Mouse (Mus musculus) hindbrain, embryonic 12.5 days (tissue): Measurements from ENCODE around the gene Exoc3l2. TPM values are rescaled to one million over a fixed set of nuclear protein-coding genes. Genes with fewer than 3 reads are reported as not detected.

ENCODE experiments used
- ATAC-seq: fragments of 200-750 bp; cut with Nextera tagmentation; 2 replicates; pipeline ENCODE4 v1.8.0; 2017; ENCODE audit warnings: moderate TSS enrichment; ENCODE audit not compliant: low FRiP score
- H3K27ac ChIP-seq: fragments of 300-500 bp; sonication (generic); 2 replicates; pipeline ENCODE4 v1.5.1; 2016; ENCODE audit warnings: mild to moderate bottlenecking
- H3K27me3 ChIP-seq: fragments of 300-500 bp; sonication (generic); 2 replicates; pipeline ENCODE4 v1.6.1; 2016; ENCODE audit warnings: mild to moderate bottlenecking
- H3K36me3 ChIP-seq: fragments of 300-500 bp; sonication (generic); 2 replicates; pipeline ENCODE4 v1.6.1; 2016; ENCODE audit warnings: mild to moderate bottlenecking
- H3K4me1 ChIP-seq: fragments of 300-500 bp; sonication (generic); 2 replicates; pipeline ENCODE4 v1.6.1; 2016
- H3K4me2 ChIP-seq: fragments of 300-500 bp; sonication (generic); replicated peaks from 2 replicates; pipeline ENCODE4 v1.6.1; 2016; ENCODE audit warnings: mild to moderate bottlenecking
- H3K4me3 ChIP-seq: fragments of 300-500 bp; sonication (generic); 2 replicates; pipeline ENCODE4 v1.5.1; 2016; ENCODE audit warnings: mild to moderate bottlenecking
- H3K9ac ChIP-seq: fragments of 300-500 bp; sonication (generic); 2 replicates; pipeline ENCODE4 v1.6.1; 2016; ENCODE audit warnings: mild to moderate bottlenecking, moderate library complexity
- H3K9me3 ChIP-seq: fragments of 300-500 bp; sonication (generic); replicated peaks from 2 replicates; pipeline ENCODE4 v1.6.1; 2016; ENCODE audit warnings: mild to moderate bottlenecking
- WGBS: fragments of 180-500 bp; shearing (Covaris S2); methylation state at CpG from one replicate; pipeline ENCODE4 v1.1.7; 2016; 5-methylcytosine and 5-hydroxymethylcytosine counted together
- polyA plus RNA-seq: library from polyadenylated mRNA; unstranded; fragments of >200 nt; fragmentation: Nextera tagmentation; extraction: Ambion mirVana; gene quantifications from 2 replicates; pipeline ENCODE4 v1.2.1, GENCODE M21; 2016

Exoc3l2 gene
- 1.0 and 1.5 TPM in 2 replicates for polyA plus RNA-seq

GRCm38 (mm10) chr7:19462884-19463381 lies at the start of gene Exoc3l2:
Gene Exoc3l2, plus strand, starts transcription at chr7:19463331.
- no peak within 1 kb of the TSS for H3K27ac ChIP-seq
- no peaks in the 10 kb centered on the region for H3K36me3 ChIP-seq
- no peaks in the 10 kb centered on the region for H3K9me3 ChIP-seq
- H3K27me3 ChIP-seq = peaks cover 40% of the 10 kb centered on the region
- peaks cover 10% of the 10 kb centered on the region for H3K4me1 ChIP-seq
- 24% methylated on average over 6 of the region's 6 CpGs for WGBS
- no peak for ATAC-seq
- H3K4me3 ChIP-seq = no peak within 1 kb of the TSS
- 0 out of 2 replicates have a peak within 1 kb of the TSS, but pooled peaks have one; percentile 18 for H3K9ac ChIP-seq
- H3K4me2 ChIP-seq = no peak within 1 kb of the TSS

- Histone ChIP-seq H3K4me2 (no peak overlapping the region), H3K36me3 (no peaks in the 10 kb centered on the region), H3K27me3 (peaks cover 37% of the 10 kb centered on the region), H3K9ac (no peak overlapping the region), H3K27ac (no peak overlapping the region), H3K4me1 (no peaks in the 10 kb centered on the region), H3K4me3 (no peak overlapping the region), H3K9me3 (no peaks in the 10 kb centered on the region; the same call in 1 of the 2 replicates)
- ATAC-seq = no peak
- WGBS = 89% methylated on average over 3 of the region's 3 CpGs
Observed at GRCm38 (mm10) chr7:19413525-19413924, 49.6 kb upstream of the Exoc3l2 start.

DNA sequence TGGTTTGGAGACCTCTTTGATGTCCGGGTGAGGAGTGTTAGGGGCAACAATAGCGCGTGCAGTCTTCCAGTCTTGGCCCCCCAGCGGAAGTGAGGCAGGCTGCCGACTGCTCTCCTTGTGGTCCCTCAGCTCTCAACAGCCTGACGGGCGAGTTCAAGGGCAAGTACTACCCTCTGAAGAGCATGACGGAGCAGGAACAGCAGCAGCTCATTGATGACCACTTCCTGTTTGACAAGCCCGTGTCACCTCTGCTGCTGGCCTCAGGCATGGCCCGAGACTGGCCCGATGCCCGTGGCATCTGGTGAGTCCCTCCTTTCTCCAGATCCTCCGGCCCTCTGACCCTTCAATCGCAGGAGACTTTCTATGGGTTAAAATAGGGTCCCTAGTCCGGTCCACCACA lies 46.5 kb upstream of the Exoc3l2 start:
- Histone ChIP-seq H3K27ac (no peak overlapping the region), H3K9me3 (no peaks in the 10 kb centered on the region; the same call in 1 of the 2 replicates), H3K4me2 (no peak overlapping the region), H3K36me3 (no peaks in the 10 kb centered on the region), H3K9ac (no peak overlapping the region), H3K4me3 (no peak overlapping the region), H3K27me3 (peaks cover 56% of the 10 kb centered on the region), H3K4me1 (0 out of 2 replicates have a peak, but pooled peaks cover 2% of the 10 kb centered on the region)
- WGBS = 78% methylated on average over 15 of the region's 15 CpGs
- no peak for ATAC-seq

GRCm38 (mm10) chr7:19420121-19420520 lies 43.0 kb upstream of the Exoc3l2 start:
- H3K4me2 ChIP-seq = no peak overlapping the region
- H3K4me3 ChIP-seq = no peak overlapping the region
- WGBS = 5% methylated on average over 28 of the region's 28 CpGs
- H3K27ac ChIP-seq = no peak overlapping the region
- 0 out of 2 replicates have a peak, but pooled peaks cover 2% of the 10 kb centered on the region for H3K4me1 ChIP-seq
- no peaks in the 10 kb centered on the region for H3K9me3 ChIP-seq
- H3K27me3 ChIP-seq = peaks cover 67% of the 10 kb centered on the region
- no peak for ATAC-seq
- no peak overlapping the region for H3K9ac ChIP-seq
- H3K36me3 ChIP-seq = peaks cover 8% of the 10 kb centered on the region; the same call in 1 of the 2 replicates

DNA sequence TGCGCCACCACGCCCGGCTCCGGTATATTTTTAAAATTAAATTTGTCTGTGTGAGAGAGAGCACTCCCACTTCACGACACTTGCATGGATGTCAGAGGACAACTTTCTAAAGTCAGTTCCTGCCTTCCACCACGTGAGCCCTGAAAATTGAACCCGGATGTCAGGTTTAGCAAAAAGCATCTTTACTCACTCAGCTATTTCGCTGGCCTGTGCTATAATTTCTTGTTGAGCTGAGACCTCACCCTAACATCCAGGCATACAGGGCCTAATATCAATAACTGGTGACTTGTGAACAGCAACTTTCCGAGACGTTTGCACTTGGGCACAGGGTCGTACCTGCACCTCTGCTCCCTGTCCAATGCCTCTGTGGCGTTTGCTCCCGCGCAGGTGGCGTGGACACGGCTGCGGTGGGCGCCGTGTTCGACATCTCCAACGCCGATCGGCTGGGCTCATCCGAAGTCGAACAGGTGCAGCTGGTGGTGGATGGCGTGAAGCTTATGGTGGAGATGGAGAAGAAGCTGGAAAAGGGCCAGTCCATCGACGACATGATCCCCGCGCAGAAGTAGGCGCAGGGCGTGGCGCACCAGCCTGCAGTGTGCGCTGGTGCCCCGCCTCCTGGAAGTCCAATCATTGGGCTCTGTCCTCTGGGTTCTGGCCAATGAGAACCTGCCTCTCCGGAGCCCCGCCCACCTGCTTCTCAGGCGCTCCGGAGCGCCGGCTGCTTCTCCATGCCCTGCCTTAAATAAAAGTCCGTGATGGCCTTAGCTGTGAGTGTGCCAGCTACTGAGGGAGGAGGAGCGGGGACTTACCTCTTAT lies 42.1 kb upstream of the Exoc3l2 start:
- Histone ChIP-seq H3K4me3 (peak overlapping the region; percentile 36), H3K4me1 (0 out of 2 replicates have a peak, but pooled peaks cover 2% of the 10 kb centered on the region), H3K27ac (no peak overlapping the region), H3K27me3 (peaks cover 64% of the 10 kb centered on the region), H3K4me2 (peak overlapping the region; percentile 60), H3K36me3 (peaks cover 17% of the 10 kb centered on the region), H3K9ac (0 out of 2 replicates have a peak overlapping the region, but pooled peaks have one; percentile 32), H3K9me3 (no peaks in the 10 kb centered on the region)
- WGBS = 14% methylated on average over 43 of the region's 43 CpGs
- peak; percentile 96 for ATAC-seq

- H3K9me3 ChIP-seq = no peaks in the 10 kb centered on the region
- no peak overlapping the region for H3K4me2 ChIP-seq
- no peak overlapping the region for H3K9ac ChIP-seq
- 88% methylated on average over 3 of the region's 3 CpGs for WGBS
- H3K36me3 ChIP-seq = peaks cover 38% of the 10 kb centered on the region
- no peak overlapping the region for H3K4me3 ChIP-seq
- no peak overlapping the region for H3K27ac ChIP-seq
- H3K4me1 ChIP-seq = 0 out of 2 replicates have a peak, but pooled peaks cover 2% of the 10 kb centered on the region
- peaks cover 47% of the 10 kb centered on the region for H3K27me3 ChIP-seq
- ATAC-seq = no peak
Observed at GRCm38 (mm10) chr7:19423083-19423482, 40.0 kb upstream of the Exoc3l2 start.

GRCm38 (mm10) chr7:19424051-19424450 lies 39.1 kb upstream of the Exoc3l2 start:
- Histone ChIP-seq H3K9ac (no peak overlapping the region), H3K4me1 (peaks cover 2% of the 10 kb centered on the region; the same call in 1 of the 2 replicates), H3K27ac (no peak overlapping the region), H3K9me3 (no peaks in the 10 kb centered on the region), H3K4me2 (no peak overlapping the region), H3K4me3 (no peak overlapping the region), H3K27me3 (peaks cover 37% of the 10 kb centered on the region), H3K36me3 (peaks cover 48% of the 10 kb centered on the region)
- 76% methylated on average over 4 of the region's 4 CpGs for WGBS
- no peak for ATAC-seq

DNA sequence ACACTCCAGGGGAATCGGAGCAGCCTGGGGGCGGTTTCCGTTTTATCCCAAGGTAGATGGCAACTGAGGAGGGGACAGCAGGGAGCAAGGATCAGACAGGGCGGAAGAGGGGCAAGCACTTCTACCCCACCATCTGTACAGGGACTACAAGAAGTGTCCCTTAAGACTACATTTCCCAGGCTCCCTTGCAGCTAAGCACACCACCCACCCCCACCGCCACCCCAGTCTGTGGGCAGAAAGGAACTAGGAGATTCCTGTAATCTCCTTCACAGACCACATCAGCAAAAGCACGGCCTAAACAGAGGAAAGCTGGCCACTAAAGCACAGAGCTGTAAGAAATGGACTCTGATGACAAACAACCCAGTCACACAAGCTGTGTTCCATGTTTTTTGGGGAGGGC lies 36.8 kb upstream of the Exoc3l2 start:
- no peak overlapping the region for H3K4me3 ChIP-seq
- H3K9ac ChIP-seq = no peak overlapping the region
- ATAC-seq = no peak
- H3K4me1 ChIP-seq = peaks cover 2% of the 10 kb centered on the region; the same call in 1 of the 2 replicates
- no peak overlapping the region for H3K4me2 ChIP-seq
- H3K27ac ChIP-seq = no peak overlapping the region
- H3K27me3 ChIP-seq = peaks cover 17% of the 10 kb centered on the region
- WGBS = 81% methylated on average over 6 of the region's 6 CpGs
- peaks cover 69% of the 10 kb centered on the region for H3K36me3 ChIP-seq
- no peaks in the 10 kb centered on the region for H3K9me3 ChIP-seq

DNA sequence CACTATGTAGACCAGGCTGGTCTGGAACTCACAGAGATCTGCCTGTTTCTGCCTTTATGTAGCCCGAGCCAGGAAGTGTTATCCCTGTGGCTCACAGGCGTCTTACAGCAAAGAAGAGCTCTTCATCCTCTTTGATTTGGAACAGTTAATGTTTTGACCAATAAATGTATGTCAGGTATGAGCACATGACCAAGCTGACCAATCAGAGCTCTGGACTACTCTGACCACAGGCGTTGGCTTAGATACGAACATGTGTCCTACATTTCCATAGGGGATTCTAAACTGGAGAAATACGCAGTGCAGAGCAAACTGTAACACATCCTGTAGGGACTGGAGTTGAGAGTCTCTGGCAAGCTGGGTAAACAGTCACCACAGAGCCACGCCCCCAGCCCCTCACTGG lies 36.2 kb upstream of the Exoc3l2 start:
- Histone ChIP-seq H3K4me3 (no peak overlapping the region), H3K9me3 (no peaks in the 10 kb centered on the region), H3K27me3 (peaks cover 12% of the 10 kb centered on the region), H3K9ac (no peak overlapping the region), H3K4me1 (no peaks in the 10 kb centered on the region; the same call in 1 of the 2 replicates), H3K36me3 (peaks cover 75% of the 10 kb centered on the region), H3K27ac (no peak overlapping the region), H3K4me2 (no peak overlapping the region)
- no peak for ATAC-seq
- 89% methylated on average over 6 of the region's 6 CpGs for WGBS

DNA sequence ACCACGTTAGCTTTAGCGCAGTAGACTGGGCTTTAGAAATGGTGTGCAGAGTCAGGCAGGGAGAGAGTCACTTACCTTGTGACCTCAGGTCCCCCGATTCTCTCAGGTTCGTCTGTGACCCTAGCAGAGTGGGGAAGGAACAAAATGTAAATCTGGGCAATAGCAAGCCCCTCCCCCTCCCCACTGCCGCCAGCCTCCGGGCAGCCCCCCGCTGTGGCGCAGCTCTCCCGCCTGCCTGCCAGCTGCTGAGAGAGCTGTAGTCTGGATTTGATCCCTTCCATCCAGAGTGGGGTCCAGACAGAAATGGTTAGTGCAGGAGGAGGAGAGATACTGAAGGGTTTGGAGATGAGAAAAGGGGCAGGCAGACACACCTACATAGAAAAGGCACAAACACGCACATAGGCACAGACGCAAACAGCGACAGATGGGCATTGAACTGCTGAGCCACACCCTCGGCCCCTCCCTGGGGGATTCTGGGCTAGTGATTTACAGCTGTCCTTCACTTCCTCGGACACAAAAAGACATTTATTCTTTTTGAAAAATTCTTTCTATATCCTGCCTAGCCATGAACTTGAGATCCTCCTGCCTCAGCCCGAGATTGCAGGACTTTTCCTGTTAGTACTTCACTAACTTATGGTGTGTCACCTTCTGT lies 35.0 kb upstream of the Exoc3l2 start:
- Histone ChIP-seq H3K9me3 (0 out of 2 replicates have a peak, but pooled peaks cover 4% of the 10 kb centered on the region), H3K4me3 (no peak overlapping the region), H3K9ac (no peak overlapping the region), H3K36me3 (peaks cover 87% of the 10 kb centered on the region), H3K4me1 (no peaks in the 10 kb centered on the region; the same call in 1 of the 2 replicates), H3K27ac (no peak overlapping the region), H3K27me3 (peaks cover 2% of the 10 kb centered on the region; the same call in 1 of the 2 replicates), H3K4me2 (no peak overlapping the region)
- 58% methylated on average over 15 of the region's 15 CpGs for WGBS
- ATAC-seq = no peak

GRCm38 (mm10) chr7:19429726-19430125 lies 33.4 kb upstream of the Exoc3l2 start:
- Histone ChIP-seq H3K4me2 (no peak overlapping the region), H3K36me3 (peaks cover 99% of the 10 kb centered on the region), H3K27ac (no peak overlapping the region), H3K4me1 (no peaks in the 10 kb centered on the region; the same call in 1 of the 2 replicates), H3K27me3 (no peaks in the 10 kb centered on the region), H3K9ac (no peak overlapping the region), H3K9me3 (0 out of 2 replicates have a peak, but pooled peaks cover 4% of the 10 kb centered on the region), H3K4me3 (no peak overlapping the region)
- 74% methylated on average over 8 of the region's 8 CpGs for WGBS
- ATAC-seq = no peak

- H3K4me1 ChIP-seq = no peaks in the 10 kb centered on the region; the same call in 1 of the 2 replicates
- WGBS = 90% methylated on average over 6 of the region's 6 CpGs
- H3K4me3 ChIP-seq = no peak overlapping the region
- no peak overlapping the region for H3K4me2 ChIP-seq
- no peak for ATAC-seq
- H3K27ac ChIP-seq = no peak overlapping the region
- H3K9ac ChIP-seq = no peak overlapping the region
- H3K27me3 ChIP-seq = no peaks in the 10 kb centered on the region
- H3K9me3 ChIP-seq = 0 out of 2 replicates have a peak, but pooled peaks cover 4% of the 10 kb centered on the region
- peaks cover 99% of the 10 kb centered on the region for H3K36me3 ChIP-seq
Observed at GRCm38 (mm10) chr7:19430402-19430801, 32.7 kb upstream of the Exoc3l2 start.
